Mouse (Mus musculus) monocyte, adult 2 months (primary cell): ENCODE measurements around the gene Gli1.
"Not testable (repeated sequence)": the region's sequence is repeated elsewhere in the genome, so short reads cannot be mapped to it uniquely, and the experiment has no call there.

Experiments
- DNase-seq, 2 experiments: peaks; one replicate each; pipeline ENCODE4 v3.0.0; 2022; ENCODE audit warnings: low spot score in 2 of 2, low read depth in 1 of 2

The Gli1 gene

DNA sequence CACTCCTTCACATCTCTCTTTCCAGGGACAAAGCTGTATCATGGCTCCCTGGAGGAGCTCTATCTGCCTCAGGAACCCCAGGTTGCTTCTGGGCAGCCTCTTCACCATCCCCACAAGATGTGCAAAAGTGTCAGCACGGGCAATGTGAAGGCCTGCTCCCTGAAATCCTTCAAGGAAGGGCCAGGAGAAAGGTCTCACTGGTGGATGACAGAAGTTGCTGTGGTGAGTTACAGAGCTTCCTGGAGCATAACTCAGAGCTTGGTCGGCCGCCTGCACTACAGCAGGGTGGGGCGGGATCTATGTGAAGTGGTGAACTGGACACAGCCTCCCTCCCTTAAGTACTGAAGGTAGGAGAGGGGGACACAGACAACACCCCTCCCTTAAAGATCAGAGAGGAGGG is 19.1 kb downstream of the Gli1 start:
- DNase-seq = no peak

DNA sequence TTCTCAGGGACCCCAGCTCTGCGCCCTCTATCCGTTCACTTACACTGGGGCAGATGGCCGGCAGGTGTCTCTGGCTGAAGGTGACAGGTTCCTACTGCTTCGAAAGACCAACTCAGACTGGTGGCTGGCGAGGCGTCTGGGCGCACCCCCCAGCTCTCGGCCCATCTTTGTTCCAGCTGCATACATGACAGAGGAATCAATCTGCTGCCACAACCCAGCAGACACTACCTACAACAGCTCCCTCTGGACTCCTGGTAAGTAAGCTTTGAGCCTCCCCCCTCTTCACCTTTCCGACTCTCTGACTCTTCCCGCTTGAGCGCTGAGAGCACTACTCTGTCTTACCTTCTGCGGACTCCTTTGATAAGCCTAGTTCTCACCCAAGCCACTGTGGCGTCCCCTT is 19.6 kb downstream of the Gli1 start:
- no peak for DNase-seq

DNA sequence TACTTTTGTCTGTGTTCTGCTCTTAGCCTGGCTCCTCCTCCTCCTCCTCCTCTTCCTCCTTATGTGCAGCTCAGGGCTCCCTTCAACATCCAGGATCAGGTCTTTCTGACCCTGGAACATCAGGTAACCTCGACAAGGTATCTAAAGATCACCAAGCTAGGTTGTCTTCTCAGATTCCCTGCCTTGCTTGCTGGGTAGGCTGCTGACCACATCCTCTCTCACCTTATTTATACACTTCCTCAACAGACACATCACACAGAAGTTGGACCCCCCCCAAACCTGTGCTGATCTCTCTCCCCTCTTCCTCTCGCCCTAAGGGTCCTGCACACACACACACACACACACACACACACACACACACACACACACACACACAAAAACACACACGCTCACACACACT is 20.2 kb downstream of the Gli1 start, which contains the start of gene Arhgap9:
TSS of gene Arhgap9 (plus strand) at position 344 of the 400 bp plus-strand sequence.
- no peak for DNase-seq

DNA sequence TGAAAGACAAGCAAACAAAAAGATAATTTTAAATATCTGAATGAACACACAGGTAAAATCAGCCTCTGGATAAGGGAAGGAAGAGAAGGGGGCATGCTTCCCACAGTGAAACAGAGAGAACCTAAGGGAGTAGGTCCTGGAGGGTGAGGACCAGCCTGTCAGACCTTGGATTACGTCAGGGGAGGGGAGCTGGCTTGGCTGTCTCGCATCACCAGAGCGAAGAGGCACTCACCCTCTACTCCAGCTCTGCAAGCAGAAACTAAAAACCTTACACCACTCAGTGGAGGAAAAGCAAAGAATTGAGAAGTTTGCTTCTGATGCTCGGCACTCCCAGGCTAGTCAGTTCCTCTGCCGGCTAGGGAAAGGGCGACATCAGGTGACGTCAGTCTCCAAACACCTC is 21.8 kb downstream of the Gli1 start:
- DNase-seq = no peak

DNA sequence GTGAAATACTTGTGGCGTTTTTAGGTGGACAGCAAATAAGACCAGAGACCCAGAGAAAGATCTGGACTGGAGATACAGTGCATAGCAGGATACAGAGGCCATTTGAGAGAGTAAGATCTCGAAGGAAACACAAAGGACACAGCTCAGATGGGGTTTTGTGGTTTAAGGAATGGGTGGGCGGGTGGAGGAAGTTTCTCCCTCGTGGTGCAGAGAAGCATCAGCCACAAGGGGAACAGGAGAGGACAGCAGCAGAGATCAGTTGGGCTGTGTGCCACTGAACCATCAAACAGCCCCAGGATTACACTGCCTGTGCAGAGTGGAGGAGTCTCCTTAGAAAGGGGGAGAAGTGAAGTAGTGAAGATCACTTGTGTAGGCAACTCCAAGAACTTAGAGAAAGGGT is 23.8 kb downstream of the Gli1 start:
- DNase-seq = no peak

DNA sequence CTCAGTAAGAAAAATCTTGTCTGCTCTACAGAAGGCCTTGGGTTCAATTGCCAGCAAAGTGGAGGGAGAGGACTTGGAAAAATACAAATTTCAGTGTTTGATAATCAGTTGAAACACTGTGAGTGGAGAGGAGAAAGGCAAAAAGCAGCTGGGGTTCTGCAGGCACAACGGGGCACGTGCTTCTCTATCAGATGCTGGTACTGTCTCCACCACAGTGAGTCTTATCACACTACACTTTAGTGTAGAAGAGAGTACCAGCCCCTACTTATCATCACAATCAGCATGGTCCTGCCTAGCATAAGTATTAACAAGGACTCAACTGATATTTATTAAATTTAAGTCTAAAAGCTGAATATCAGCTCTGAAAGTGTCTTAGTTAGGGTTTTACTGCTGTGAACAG is 24.5 kb downstream of the Gli1 start:
- no peak for DNase-seq

DNA sequence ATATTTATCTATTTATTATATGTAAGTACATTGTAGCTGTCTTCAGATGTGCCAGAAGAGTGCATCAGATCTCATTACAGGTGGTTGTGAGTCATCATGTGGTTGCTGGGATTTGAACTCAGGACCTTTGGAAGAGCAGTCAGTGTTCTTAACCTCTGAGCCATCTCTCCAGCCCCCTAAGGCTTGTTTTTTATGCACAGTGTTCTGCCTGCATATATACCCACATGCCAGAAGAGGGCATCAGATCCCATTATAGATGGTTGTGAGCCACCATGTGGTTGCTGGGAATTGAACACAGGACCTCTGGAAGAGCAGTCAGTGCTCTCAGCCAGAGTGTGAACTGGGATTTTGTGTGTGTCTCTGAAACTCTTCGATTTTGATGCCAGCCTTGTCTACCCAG is 26.8 kb downstream of the Gli1 start:
- not testable (repeated sequence) for DNase-seq

DNA sequence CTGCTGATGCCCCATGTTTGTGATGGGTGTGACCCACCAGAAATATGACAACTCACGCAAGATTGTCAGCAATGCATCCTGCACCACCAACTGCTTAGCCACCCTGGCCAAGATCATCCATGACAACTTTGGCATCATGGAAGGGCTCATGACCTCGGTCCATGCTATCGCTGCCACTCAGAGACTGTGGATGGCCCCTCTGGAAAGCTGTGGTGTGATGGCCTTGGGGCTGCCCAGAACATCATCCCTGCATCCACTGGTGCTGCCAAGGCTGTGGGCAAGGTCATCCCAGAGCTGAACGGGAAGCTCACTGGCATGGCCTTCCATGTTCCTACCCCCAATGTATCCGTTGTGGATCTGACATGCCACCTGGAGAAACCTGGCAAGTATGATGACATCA is 28.3 kb downstream of the Gli1 start:
- DNase-seq = not testable (repeated sequence)

DNA sequence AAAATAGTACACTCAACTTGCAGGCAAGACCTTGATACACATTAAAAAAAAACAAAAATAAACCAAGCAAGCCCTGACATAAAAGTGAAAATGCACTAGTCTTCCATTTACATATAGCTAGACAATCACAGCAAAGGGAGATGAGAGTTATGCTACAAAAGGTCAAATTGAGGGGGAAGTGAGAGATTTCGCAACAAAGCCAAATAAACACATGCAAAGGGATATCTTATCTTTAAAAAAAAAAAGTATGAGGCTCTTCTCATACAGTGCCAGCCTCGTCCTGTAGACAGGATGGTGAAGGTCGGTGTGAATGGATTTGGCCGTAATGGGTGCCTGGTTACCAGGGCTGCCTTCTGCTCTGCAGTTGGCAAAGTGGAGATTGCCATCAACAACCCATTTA is 28.9 kb downstream of the Gli1 start:
- no peak for DNase-seq

DNA sequence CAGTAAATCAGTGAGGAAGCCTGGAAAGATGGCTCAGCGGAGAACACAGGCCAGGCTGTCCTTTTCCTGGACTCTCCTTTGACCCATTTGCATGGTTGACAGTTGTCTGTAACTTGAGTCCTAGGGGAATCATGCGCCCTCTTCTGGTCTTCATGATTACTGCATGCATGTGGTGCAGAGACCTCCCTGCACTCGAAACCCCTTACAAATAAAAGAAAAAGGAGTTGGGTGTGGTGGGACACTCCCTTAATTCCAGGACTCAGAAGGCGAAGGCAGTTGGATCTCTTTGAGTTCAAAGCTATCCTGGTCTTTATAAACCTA is 29.5 kb downstream of the Gli1 start:
- DNase-seq = peak; percentile 47 to 56

DNA sequence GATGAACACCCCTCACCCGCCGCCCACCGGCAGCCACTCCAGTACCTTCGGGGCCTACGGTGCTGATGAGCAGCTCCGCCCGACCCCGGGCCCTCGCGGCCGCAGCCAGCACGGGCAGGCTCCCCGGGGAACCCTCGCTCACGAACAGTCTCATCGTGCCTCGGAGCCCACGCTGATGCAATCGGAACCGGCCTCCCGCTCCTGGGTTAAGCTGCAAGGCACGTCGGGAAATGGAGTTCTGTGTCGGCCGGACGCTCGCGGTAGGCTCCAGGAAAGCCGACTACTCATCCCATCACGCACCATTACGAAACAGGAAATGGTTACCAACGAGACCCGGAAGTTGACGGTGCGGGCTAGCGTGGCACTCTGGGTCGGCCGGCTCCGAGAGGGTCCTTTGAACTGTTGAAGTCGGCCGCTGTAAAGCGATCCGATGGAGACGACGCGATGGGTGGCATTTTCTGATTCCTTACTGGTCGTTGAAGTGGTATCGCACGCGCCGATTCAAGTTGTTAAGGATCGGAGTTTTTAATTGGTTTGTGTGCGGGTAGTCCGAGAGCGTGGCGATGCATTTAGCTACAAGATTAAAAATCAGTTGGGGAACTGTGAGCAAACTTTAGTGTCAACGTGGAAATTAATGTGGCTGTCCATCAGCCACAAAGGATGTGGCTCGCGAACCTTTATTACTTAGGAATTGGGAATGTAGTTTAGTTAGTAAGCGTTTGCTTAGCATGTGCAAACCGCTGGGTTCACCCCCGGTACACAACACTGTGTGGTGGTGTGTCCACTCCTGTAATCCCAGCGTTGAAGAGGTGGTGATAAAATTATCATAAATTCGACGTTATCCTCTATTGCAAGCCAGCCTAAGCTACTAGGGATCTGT is 30.1 kb downstream of the Gli1 start, which contains the start of gene Mars:
TSS of gene Mars (minus strand) at position 311 of the 880 bp plus-strand sequence.
- peak; percentile 79 to 84 for DNase-seq

DNA sequence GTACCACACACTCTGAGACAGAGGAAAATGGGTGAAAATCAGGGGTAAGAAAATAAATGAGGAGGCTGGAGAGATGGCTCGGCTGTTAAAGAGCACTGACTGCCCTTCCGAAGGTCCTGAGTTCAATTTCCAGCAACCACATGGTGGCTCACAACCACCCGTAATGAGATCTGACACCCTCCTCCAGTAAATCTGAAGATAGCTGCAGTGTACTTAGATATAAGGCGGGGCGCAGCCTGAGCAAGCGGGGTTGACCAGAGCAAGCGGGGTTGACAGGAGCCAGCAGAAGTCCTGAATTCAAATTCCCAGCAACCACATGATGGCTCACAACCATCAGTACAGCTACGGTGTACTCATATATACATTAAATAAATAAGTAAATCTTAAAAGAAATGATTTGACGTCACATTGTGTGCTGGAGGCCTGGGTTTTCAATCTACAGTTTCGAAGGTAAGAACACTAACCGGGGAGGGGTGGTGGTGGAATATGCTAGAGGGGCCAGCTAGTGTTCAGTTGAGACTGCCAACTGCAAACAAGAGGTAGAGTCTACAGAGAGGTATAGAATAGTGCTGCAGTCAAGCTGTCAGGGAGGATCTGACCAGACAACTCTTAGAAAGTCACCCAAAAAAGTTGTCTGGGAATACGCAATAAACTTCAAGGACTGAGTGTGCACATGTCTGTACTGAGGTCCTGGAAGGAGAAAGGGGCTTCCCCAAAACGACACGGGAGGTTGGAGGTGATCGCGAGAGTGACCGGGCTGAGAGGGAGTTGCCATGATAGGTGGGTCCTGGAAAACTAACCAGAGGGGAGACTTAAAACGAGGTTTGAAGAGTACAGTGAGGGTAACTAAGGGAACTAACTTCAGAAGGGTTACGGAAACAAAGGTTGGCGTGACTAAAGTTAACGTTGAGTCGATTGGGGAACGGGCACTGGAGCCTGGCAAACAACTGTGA is 31.0 kb downstream of the Gli1 start:
- no peak for DNase-seq

DNA sequence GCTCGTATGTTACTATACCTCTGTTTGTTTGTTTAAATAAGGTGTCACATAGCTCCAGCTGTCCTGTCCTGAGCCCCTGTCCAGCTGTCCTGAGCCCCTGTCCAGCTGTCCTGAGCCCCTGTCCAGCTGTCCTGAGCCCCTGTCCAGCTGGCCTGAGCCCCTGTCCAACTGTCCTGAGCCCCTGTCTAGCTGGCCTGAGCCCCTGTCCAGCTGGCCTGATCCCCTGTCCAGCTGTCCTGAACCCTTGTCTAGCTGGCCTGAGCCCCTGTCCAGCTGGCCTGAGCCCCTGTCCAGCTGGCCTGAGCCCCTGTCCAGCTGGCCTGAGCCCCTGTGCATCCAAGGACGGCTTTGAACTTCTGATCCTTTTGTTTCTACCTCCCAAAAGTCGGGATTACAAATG is 32.6 kb downstream of the Gli1 start:
- not testable (repeated sequence) for DNase-seq

DNA sequence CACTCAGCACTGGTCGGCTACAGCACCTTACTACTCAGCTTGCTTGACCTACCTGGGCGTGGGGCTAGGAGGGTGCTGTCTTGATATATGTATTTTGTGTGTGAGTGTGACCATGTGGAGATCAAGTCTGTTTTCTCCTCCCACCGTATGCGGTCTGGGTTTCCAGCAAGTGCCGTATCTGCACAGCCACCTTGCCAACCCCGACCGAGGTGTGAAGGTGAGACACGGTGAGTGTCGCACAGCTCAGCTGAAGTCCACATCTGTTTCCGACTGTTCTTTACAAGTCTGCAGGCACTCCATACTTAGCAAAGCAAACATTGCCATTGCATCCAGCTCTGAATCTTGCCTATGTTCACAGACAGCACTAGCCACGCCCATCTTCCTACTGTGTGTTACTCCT is 38.6 kb downstream of the Gli1 start:
- no peak for DNase-seq

DNA sequence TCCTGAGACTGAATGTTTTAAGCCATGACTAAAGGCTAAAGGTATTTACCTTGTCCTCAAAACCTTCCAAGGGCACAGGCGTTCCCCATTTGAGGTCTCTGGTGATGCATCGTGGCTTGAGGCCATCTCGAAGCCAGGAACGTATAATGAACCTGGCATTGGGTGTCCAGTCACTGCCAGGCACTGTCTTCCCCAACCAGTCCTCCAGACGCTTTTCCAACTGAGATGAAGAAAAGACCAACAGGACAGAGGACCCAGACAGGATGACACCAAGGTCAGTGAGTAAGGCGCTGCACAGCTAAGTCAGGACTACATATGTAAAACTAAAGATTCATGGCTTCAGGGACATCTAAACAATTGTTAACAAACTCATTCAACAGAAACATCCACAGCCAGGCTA is 41.4 kb downstream of the Gli1 start:
- no peak for DNase-seq

DNA sequence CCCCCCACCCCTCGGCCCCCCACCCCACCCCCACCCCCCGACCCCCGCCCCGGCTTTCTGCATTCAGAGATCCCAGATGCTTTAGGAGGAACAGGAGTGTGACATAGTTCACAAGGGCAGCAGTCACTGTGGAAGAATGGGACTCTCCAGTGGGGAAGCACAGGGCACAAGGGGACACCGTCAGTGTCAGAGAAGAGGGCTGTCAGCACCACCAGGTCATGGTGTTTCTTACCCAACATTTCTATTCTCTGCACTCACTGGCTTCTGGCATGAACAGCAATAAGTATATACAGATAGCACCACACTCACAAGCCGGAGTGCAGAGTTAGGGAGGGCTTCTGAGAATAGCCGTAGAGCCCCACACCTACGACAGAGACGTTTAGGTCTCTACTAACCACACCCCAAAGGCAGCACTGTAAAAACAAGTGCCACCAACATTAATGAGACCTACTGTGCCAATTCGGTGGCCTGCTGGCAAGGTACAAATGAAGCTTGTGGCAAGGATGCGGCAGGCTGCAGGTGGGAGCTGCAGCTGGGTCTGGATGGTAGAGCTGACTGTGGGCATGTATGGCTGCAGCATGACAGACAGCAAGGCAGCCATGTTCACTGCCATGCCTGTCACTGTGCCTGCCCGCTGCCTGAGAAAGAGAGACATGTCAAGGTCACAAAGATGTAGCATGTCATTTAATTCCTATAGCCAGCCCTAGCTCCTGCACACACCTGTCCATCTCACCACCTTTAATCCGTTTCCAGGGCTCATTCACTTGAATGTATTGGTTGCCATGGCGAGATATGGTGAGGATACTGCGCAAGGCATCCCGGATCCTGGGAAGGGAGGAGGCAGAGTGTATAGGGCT is 44.5 kb downstream of the Gli1 start:
- no peak for DNase-seq

DNA sequence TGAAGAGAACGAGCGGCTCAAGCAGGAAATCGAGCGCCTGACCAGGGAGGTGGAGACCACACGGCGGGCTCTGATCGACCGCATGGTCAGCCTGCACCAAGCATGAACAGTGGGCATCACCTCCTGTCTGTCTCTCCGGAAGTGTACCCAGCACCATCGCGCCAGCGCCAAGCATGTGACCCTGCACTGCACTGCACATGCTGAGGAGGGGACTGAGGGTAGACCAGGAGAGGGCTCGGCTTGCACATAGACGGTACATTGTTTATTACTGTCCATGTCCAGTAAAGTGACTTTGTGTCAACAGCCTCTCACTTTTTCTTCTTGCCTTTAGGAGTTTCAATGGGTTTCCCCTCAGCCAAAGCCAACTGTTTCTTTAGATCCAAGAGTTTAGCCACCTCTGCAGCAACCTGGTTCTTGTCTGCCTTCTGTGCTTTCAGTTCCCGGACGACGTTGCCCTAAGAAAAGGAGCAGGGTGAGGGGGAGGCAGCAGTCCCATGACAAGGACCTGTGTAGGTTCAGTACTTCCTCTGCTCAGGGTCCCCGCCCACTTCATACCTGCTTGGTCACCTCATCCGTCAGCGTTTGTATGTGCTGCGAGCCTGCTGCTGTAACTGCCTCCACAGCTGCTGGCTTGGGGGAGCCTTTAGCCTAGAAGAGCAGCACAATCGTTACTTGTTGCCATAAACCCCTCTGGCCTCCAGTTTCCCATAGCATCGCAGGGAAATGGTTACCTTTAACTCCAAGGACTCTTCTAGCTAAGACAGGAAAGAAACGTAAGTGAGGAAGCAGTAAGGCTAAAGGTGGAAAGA is 45.6 kb downstream of the Gli1 start:
- no peak for DNase-seq

DNA sequence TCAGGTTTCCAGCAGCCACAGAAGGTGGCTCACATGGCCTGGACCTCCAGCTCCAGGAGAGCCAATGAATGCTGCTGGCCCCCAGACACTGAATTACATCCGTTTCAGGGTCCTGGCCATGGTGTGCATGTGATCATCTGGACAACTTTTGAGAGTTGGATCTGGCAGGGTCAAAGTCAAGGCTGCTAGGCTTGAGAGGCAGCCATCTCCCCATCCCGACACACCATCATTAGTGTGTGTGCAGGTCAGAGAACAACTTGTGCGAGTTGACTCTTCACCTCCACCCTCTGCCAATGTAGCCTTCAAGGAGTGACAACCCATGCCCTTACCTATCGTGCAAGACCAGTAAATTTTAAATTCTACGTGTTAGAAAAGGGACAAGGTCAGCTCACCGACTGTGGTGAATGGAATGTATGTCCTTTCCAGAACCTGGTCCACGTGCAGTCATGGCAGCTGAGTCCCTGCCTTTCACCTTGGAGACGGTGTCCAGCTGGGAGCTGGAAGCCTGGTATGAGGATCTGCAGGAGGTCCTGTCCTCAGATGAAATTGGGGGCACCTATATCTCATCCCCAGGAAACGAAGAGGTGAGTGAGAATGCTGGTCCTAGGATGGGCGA is 46.8 kb downstream of the Gli1 start:
- no peak for DNase-seq

DNA sequence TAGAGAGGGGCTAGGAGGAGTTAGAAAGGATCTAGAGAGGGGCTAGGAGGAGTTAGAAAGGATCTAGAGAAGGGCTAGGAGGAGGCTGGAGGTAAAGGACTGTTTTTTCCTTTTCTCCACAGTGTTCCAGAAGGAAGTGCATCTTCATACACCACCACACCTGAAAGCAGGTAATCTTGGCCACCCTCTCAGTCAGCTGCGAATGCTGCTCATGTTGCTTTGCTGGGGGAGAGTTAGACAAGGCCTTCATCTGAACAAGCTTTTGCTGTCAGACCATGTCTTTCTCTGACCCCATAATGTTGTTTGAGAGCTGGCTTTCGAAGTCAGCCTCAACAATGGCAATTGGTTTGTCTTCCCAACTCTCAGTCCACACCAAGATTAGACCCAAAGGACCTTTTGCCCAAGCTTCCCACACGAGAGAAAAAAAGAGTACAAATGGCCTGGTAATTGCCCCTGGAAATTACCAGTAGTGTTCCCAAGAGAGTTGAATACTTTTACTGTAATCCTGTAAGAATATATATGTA is 48.1 kb downstream of the Gli1 start:
- no peak for DNase-seq
